Mouse (Mus musculus) lung, postnatal 10 days (tissue): ENCODE measurements around the gene Dpp9.

ENCODE experiments used
- DNase-seq: peaks from one replicate; pipeline ENCODE4 v3.0.0; 2021

Dpp9 gene

DNA sequence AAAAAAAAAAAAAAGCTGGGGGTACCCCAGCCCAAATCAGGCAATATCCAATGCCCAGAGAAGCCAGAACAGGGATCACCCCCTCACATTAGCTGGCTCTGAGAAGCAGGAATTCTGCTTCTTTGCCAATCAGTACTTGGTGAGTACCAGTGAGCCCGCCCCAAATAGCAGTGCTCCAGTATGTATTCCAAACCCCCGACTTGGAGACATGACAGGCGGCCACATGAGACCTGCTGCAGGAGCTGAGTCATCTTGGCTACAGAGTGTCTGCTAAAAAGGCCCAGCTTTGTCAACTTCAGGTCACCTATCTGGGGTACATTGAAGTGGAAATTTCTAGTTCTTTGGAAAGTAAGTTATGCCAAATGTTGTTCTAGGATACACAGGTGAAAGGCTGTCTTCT is 7.9 kb upstream of the Dpp9 start:
- DNase-seq, result no peak

DNA sequence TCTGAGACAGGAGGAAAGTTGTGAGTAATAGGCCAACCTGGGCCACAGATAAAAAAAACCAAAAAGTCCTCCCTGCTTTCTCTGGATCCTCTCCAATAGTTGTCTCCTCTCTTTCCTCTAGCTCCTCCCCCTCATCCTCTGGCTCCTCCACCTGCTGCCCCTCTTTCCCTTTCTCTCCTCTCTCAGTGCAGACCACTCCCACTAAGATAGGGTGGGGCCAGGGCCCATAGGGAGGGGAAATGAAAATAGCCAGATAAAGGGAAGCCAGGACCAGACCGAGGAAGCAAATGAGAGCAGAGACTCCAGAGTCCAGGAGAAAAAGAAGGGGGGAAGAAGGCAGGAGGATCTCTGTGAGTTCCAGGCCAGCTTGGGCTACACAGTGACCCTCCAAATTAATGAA is 6.2 kb upstream of the Dpp9 start:
- DNase-seq, result no peak

DNA sequence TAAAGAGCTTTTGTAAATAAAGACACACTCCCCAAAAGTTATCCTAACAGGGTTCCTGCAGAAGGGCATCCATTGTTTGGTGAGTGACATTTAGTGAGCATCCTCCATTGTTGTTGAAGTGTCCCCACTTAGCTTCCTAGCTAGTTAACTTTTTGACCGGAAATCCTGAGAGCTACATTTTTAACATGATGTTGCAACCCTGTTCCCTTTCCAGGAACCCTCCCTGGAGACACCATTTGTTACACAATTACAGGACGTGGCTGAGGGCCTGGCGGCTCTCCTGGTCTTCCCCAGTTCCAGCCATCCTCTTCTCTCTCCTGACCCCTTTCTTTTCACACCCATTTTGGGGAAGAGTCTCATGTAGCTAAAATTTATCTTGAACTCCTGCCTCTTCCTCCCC is 1.1 kb upstream of the Dpp9 start:
- peak; percentile 65 for DNase-seq

DNA sequence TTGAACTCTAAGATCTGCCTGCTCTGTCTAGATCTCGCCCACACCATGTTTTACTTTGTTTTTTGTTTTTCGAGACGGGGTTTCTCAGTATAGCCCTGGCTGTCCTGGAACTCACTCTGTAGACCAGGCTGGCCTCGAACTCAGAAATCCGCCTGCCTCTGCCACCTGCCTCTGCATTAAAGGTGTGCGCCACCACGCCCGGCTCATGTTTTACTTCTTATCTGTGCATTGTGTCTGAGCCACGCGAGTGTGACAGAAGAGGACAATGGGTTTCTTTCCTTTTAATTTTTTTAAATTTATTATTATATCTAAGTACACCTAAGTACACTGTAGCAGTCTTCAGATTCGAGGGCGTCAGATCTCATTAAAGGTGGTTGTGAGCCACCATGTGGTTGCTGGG is 546 bp upstream of the Dpp9 start:
- DNase-seq, result no peak

DNA sequence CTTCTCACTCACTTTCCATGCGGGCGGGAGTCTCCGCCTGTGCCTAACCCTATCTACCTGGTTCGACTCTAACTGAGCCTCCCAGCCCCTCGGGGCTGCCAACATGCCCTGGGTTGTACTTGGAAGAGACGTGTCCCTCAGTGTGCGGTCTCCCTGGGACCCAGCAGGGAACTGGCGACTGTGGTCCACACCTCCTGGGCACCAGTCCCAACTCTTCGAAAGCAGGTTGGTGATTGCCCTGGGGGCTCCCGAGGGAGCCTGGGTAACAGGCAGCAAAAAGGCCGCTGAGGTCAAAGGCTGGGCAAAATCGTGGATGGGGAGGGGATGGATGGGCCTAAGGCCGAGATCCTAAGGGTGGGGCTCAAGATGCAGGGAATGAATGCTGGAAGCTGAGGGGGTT is 1.0 kb downstream of the Dpp9 start:
- DNase-seq, result no peak

DNA sequence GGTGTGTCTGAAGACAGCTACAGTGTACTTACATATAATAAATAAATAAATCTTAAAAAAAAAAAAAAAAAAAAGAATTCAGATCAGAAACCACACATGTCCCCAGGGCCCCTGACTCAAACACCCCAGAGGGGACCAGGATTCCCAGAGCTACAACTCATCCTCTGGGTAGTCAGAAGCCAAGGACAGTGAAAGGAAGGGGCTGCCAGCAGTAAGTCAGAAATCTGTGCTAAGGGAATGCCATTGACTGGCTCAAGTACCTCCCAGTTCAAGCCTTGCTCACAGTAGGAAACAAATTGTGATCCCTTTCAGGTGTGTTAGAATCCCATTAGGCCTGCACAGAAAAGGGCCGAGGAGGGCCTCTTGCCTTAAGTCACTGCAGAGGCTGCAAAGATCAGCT is 4.5 kb downstream of the Dpp9 start:
- DNase-seq, result no peak

DNA sequence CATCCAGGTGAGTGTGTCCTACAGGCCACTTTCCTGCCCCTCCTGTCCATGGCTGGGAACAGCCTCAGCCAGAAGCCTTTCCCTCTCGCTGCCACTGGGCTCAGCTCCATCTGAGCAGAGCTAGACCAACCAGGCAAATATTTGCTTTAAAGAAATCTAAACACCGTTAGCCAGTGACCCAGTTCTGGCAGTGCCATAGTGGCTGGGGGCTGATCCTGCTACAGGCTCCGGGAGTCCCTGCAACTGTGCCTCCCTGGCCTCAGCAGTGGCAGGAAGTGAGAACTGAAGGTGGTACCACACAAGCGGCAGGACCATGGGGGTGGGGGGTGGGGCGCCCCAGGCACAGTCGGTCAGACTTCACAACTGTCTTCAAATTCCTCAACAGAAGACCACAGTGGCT is 6.0 kb downstream of the Dpp9 start:
- peak; percentile 32 for DNase-seq

DNA sequence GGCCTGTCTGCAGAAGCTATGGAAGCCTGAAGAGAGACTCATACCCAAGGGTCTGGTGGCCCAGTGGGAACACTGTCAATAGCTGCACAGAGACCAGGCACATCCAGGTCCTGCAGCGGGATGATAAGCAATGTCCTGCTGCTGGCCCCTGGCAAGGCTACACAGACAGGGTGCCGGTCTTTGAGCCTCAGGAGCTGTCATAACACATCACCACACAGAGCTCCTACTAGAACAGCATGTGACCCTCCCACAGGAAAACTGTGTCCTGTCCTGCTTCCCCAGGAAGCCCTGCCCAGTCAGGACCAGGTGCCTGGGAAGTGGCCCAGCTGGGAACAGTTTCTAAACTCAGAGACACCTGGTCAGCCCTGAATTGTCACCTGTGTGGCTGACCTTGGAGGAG is 7.6 kb downstream of the Dpp9 start:
- no peak for DNase-seq

DNA sequence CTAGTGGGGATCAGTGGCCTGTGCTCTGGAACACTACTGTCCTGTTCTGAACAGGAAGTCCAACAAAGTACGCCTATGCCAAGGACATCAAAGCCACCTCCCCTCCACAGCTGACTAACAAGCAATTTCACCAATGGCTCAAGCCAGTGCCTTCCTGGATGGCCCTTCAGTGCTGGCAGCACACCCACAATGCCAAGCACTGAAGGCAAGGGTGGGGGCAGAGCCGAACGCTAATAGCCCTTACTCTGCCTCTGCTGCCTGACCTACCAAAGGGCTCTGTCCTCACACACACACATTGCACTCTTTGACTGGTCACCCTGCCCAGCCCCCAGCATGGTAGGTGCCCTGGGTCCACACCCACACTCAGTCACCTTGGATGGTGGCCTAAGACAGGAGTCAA is 9.9 kb downstream of the Dpp9 start:
- peak; percentile 69 for DNase-seq

DNA sequence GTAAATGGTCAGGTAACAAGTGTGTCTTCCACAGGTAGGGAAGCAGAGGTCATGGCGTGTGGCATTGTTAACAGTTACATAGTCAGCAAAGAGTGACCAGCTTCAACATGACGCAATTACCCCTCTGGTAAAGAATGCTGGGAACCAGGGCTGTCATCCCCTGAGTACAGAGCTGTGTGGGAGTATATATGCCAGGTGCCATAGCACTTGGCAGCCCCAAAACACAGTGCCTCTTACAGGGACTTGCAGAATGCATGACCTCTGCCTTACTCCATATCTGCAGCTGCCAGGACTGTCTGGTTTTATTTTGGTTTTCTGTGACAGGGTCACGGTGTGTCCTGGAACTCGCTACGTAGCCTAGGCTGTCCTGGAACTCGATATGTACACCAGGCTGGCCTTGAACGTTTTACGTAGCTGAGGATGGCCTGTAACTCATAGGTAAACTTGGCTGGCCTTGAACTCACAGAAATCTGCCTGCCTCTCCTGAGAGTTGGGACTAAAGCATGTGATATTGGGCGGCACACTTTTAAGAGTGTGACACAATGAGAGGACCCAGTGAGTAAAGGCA is 10.7 kb downstream of the Dpp9 start:
- DNase-seq, result no peak

DNA sequence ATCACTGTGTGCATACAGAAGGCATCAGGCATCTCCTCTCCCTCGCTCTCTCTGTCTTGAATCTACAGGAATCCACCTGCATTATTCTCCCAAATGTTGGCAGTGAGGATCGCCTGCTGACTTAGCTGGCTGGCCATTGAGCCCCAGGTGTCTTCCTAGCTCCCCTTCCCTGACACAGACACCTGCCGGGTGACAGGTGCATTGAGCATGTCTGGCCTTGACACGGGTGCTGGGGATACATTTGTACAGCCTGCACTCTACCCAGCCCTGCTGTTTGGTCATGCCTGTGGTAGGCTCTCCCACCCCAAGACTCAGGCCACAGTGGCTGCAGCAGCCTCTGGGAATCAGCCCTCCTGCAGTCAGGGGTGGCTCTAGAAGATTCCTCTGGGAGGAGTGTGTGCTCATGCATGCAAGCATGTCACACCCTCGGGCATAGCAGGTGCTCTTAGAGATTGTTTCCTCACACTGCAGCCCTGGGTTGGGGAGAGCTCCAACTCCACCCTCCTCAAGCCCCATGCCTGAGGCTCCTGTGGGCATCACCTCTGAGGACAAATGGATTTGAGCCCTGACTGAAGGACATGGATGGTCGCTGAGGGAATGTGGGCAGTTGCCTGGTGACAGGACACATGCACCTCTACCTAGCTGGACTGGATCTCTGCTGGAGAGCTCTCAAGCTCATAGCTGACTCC is 11.6 kb downstream of the Dpp9 start:
- DNase-seq, result no peak

DNA sequence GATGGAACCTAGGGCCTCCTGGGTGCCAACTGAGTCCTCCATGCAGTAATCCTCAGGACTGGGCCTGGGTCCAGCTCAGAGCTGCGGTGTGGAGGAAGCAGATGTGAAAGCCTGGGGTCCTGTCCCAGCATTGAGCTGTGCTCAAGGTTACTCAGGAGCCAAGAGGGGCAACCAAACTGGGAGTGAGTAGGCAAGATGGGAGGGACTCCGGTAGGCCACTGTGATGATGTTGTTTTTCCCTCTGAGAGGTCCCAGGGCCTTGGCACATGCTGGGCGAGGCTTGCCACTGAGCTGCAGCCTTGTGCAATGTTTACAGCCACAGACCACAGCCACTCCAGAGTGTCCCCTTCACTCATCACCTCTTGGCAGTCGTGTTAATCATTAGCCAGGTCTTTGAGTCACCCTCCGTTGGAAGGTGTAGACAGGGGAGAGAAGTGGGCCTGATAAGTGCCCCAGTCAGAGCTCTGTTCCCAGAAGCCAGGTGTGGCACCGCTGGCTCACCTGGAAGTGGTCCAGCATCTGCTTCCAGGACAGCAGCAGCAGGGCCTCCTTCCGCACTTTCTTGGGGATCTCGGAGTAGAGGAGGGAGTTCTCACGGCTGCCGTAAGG is 12.3 kb downstream of the Dpp9 start:
- peak; percentile 77 for DNase-seq

DNA sequence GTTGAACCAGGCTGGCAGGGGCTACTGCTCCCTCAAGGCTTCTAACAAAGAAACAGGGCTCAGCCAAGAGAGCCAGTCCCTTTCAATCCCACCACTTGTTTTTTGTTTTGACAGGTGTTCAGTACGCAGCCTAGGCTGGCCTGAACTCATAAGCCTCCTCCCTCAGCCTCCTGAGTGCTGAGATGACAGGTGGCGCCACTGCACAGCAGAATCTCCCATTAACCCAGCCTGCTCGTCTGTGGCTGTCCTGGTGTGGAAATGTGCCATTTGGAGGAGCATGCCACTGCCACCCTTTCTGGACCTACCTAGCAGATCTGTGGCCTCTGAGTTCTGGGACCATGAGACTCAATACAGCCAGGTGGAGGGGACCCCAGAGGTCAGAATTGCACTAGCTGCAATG is 15.0 kb downstream of the Dpp9 start:
- DNase-seq, result no peak

DNA sequence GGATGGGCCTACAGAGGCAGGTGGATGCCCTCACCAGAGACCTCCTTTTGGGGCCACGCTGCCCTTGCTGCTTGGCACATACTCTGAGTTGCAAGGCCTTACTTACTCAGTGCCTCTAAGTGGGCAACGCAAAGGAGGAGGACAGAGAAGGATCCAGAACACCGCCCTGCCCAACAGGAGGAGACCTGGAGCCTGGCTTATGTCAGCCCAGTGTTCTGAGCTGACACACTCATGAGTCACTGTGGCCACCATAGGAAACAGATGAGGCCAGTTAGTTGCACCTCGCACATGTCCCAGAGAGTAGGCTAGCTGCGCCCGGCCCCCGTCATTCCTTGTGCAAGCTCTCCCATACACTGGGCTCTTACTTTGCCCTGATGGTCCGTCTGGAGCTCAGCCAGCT is 16.2 kb downstream of the Dpp9 start:
- DNase-seq, result no peak

DNA sequence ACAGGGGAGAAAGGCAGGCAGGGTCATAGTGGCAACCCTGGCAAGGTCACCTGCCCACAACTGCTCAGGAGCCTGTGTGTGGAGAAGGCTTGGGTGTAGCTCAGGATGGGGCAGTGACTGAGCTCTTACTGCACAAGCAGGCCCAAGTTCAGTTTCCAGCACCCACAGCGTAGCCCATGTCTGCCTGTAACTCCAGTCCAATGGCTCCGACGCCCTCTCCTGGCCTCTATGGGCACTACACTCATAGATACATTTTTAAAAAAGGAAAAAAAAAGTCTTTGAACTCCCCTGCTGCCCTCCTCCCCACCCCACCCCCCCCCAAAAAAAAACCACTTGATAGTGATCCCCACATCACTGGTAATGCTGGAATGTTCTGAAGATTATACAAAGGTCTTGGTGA is 17.1 kb downstream of the Dpp9 start:
- DNase-seq, result no peak

DNA sequence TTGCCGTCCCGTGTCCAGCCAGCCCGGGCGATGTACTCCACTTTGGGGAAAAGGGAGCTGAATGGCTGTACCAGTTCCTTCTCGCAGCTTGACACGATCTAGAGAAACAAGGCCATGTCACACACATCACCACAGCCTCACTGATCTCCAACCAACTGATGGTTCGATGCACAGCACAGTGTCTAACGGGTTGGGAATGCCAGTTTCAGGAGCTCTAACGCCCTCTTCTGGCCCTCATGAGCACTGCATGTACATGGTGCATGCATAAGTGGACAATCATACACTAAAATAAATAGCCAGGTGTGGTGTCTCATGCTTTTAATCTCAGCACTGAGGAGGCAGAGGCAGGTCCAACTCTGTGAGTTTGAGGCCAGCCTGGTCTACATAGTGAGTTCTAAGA is 18.1 kb downstream of the Dpp9 start:
- DNase-seq, result no peak

DNA sequence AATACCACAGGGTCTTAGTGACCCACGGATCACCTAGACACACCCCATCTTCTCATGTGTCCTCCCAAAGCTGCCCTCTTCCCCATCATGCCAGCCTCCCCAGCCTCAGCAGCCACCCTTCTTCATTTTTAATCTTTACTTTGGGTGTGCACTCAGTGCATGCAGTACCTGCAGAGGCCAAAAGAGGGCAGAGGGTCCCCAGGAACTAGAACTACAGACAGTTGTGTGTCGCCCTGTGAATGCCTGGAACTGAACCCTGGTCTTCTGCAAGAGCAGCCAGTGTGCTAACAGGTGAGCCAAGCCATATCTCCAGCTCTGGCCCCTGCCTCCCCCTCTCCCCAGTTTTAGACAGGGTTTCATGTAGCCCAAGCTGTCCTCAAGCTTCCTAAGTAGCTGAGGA is 21.8 kb downstream of the Dpp9 start:
- DNase-seq, result peak; percentile 29

DNA sequence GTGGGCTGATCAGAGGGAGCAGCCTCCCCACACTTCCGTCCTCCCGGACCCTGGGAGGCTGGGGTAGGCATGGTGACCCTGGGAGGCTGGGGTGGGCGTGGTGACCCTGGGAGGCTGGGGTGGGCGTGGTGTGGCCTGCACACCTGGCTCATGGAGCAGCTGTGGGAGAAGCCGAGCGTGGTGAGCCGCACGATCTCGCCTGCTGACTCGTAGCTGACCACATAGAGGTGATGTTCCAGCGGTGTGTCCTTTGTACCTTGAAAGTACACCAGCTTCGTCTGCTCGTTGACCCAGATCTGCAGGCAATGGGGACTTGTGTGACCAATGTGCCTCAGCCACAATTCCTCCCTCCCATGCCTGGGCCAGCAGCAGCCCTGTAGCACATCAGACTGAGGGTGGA is 23.9 kb downstream of the Dpp9 start:
- DNase-seq, result no peak

DNA sequence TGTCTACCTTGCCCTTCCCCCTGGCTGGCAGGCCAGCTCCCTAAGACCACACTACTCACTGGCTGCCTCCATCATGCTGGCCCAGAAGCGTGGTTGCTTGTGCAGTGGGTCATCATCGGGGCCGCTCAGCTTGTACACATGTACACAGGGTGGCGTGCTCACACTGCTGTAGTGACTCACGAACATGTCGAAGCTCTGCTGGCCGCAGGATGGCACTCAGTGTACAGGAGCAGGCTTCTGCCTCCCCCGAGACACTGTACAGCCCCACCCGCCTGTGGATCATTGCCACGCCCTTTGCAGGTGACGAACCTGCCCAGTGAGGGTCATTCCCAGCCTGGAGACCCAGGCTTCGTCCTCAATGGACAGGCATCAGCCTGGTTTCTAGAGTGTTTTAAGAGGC is 24.3 kb downstream of the Dpp9 start:
- DNase-seq, result no peak

DNA sequence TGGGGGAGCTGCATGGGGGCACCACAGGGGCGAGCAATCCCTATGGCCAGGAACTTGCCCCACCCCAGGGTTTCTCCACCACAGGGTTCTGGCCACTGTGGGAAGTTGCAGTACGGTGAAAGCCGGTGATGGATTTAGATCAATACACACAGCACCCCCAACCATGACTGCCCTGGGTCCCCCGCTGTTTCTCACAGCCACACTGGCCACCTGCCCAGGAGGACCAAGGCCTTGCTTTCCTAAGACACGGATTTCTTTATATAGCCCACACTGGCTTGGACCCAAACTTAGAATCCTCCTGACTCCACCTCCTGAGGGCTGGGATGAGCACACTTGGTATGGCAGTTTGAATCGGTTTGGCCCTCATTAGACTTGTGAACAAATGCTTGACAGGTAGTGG is 27.4 kb downstream of the Dpp9 start:
- DNase-seq, result no peak

DNA sequence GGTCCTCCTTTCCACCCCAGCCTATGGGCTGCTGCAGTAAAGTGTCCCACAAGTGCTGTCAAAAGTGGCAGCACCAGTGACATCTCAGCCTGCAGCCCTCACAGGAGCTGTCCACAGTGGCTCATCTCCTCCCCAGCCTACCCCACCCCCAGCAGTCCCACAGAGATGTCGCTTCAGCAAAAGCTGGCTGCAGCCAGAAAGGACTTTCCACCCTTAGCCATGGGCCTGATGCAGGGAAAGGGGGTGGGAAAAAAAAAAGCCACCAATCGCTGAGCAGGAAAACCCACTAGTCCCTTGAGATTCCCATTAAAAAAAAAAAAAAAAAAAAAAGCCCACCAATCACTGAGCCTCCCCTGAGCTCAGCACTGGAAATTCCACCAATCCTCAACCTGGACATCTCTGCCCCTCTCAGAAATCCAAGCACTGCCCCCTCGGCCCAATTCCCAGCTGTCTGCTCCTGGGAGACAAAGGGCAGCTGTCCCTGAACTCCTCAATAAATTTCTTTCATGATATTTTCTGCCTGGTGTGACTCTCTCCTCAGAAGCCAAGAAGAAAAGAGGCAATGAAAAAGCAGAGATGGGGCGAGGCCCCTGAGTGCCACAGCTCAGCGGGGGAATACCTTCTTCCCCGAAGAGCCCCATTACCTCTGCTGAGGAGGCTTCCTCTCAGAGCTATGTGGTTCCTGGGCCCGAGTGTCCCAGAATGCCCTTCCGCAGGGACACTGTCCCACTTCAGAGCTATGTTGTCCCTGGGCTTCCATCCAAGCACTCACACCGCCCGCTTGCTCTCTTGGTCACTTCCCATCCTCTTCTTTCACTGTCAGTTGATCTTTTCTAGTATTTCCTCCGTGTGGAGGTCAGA is 33.2 kb downstream of the Dpp9 start:
- peak; percentile 86 for DNase-seq

DNA sequence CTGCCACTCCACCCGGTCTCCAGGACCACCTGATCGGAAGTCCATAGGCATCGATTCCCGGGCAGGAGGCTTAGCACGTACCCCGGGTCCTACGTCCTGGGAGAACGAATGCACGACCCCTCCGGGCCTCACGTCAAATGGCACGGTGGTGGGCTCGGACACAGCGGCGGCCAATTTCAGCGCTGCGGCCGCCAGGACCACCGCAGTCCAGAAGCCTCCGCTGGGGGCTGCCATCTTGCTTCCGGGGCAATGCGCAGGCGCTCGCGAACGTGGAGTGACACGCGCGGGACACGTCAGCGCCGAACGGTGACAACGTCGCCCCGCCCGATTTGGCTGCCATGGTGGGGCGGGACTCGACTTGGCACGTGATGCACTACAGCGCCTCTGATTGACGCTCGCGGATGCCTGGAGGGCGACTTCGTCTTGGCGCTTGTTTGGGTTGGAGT is 35.0 kb downstream of the Dpp9 start, which contains the start of gene Mydgf:
Gene Mydgf, minus strand, starts transcription at position 263 of the 446 bp plus-strand sequence.
- peak; percentile 98 for DNase-seq

DNA sequence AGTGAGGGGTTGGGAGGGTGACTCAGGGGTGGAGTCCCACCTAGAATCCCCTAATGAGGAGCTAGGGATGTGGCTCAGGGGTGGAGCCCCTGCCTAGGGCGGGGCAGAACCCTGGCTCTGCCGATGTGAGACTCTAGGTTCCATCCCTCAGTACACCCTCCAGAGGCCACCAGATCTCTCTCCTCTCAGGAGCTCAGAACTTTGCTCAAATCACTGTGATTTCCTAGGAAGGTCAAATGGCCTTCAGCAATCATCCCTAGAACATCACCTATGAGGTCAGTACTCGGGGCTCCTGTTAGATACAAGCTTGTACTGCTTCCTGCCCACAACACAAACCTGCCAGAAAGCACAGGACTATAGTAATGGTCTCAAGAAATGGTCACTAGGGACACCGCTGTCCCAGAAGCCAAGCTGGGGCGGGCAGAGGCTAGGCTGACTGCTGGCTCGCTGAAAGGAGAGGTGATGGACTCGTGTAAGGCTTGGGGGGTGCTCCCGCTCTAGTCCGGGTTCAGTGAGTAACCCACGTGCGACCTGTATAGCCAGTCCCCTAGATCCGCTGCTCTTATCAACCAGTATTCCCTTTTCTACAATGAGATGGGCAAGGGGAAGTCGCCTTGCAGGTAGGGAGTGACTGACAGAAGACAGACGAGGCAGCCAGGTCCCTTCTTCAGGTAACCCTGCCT is 35.6 kb downstream of the Dpp9 start:
- no peak for DNase-seq
